Mouse (Mus musculus) layer of hippocampus, adult 8-10 months (tissue): ENCODE measurements around the gene Dennd6b. TPM values are rescaled to one million over a fixed set of nuclear protein-coding genes. Genes with fewer than 3 reads are reported as not detected.
A peak's percentile ranks its signal among the peaks of the same experiment; 100 is the strongest.

ENCODE experiments used
- DNase-seq, 2 experiments: peaks; one replicate each; pipeline ENCODE4 v3.0.0; 2022; ENCODE audit warnings: low spot score in 2 of 2
- total RNA-seq, 4 experiments: library from RNA; stranded (reverse); gene quantifications; 2 replicates each; pipeline ENCODE4 v1.2.4; 2022

Gene Dennd6b
- total RNA-seq, 4 experiments from 2014 or later: 38.9 to 52.1 (median 45.1) TPM

DNA sequence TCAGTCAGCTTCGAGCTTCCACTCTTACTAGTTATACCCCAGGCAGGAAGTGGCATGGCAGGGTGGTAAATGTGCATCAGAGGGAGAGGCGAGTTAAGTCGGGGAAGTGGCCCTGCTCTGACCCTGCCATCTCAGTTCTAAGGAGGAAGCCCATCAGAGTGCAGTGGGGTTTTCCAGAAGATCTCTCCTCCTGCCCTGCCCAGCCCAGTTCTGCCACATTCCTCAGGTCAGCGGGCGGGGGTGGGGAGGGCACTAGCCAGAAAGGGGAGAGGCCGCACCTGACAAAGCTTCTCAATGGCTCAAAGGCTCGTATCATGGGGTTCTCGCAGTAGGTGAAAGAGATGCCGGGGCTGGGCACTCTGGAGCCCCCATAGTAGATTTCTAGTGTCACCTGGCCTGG is 34.9 kb downstream of the Dennd6b start:
- no peak for DNase-seq

GRCm38 (mm10) chr15:89158516-89158915 is 37.8 kb downstream of the Dennd6b start:
- no peak for DNase-seq

GRCm38 (mm10) chr15:89157954-89158353 is 38.3 kb downstream of the Dennd6b start:
- peak in 1 of 2 experiments; percentile 56 for DNase-seq

GRCm38 (mm10) chr15:89152312-89152711 is 44.0 kb downstream of the Dennd6b start:
- DNase-seq: no peak

- no peak for DNase-seq
These were observed 46.3 kb downstream of the Dennd6b start for GRCm38 (mm10) chr15:89150041-89150390.

DNA sequence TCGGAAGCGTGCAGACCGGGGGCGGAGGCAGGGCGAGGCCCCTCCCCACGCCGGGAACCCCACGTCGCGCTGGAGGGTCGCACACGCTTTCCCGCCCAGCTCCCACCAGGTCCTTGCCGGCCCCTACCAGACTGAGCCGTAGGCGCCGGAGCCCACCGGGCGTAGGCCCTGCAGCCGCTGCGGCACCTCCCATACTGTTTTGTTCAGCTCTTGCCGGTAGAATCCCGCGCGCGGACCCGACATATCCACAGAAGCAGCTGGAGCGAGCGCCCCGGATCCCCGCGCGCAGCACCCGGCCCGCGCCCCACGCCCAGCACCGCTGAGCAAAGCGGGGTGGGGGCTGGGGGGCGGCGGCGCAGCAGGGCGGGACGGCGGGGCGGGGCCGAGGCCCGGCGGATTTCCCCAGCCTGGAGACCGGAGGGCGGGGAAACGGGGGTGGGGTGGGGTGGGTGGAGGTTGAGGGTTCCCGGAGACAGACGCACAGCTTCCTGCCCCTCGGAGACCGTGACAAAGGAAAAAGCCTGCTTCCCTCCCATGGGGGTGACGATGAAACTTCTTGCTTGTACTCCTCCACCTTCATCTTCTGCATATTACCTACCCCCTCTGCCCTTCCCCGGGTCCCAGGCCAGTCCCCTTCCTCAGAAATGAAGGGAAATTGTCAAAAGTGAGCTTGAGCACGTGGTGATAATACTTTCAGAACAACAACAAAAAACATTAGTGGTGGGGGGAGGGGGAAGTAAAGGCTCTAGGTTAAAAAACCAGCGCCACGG is 46.8 kb downstream of the Dennd6b start, which contains the start of gene Mapk11:
Gene Mapk11, minus strand, starts transcription at position 358 of the 770 bp plus-strand sequence.
- no peak for DNase-seq

DNA sequence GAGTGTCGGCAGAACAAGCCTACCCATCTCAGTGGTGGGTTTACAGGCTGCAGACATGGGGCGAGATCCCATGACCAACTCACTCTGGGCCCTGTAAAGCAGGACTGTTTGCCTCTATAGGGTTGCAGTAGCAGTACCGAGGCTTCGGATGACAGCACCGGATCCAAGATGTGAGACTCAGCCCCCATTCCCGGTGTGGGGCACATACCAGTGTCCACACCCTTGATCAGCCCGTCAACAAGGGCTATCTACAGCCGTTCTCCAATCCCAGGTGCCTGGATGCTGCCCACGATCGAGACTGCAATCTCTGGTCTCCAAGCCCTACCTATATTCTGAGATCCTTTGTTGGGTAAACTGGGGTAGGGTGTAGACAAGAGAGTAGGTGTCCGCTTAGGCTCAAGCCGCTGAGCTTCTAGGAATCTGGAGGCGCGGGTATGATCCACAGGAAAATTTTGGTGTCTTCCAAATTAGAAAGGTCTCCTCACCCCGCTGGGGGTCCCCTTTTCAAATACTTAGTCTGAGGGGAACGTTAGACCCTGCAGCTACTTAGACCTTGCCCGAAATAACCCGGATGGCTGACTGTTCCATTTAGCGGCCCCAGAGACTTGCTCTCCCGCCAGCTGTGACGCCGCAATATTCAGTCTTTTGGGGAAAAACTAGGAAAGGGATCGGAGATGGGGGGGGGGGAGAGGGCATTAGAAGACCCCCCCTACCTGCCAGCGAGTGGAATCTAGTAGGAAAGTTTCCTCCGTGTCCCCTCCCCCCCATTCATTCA is 47.6 kb downstream of the Dennd6b start:
- no peak for DNase-seq

DNA sequence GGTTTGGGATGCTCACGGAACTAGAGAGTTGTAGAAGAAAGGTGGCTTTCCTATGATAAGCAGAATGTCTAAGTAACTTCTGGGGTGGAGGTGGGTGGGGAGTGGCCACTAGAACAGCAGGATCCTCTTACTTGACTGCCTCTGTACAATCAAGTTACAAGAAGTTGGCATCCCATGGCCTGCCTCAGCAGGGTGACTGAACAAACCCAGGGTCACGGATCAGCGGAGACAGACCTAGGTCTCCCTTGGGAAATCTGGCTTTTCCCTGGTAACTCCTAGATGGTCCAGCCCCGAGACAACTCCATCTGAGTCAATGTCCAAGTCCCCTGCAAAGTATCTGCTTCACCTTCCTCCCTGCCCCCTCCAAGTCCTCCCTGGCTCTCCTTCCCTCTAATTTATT is 48.4 kb downstream of the Dennd6b start:
- no peak for DNase-seq

DNA sequence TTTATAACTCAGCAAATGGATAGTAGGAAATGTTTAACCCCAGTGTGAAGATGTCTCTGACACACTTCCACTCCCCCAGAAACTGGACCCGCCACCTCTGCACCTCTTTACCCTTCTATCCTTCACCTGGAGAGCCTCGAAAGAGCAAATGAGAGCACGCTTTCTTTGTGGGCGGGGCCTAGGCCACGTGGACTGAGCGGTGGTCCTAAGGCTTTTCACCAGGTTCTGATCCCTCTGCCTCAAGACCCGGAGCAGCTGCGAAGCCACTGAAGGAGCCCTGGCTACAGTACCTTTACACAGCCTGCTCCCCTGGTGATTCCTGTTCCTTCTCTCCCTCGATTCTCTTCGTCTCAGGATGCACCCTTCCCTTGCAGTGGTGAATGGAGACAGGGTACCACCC is 48.8 kb downstream of the Dennd6b start:
- no peak for DNase-seq

GRCm38 (mm10) chr15:89147024-89147423 is 49.3 kb downstream of the Dennd6b start:
- no peak for DNase-seq

- peak; percentile 37 to 51 for DNase-seq
These were observed 49.8 kb downstream of the Dennd6b start for GRCm38 (mm10) chr15:89146537-89146936.

DNA sequence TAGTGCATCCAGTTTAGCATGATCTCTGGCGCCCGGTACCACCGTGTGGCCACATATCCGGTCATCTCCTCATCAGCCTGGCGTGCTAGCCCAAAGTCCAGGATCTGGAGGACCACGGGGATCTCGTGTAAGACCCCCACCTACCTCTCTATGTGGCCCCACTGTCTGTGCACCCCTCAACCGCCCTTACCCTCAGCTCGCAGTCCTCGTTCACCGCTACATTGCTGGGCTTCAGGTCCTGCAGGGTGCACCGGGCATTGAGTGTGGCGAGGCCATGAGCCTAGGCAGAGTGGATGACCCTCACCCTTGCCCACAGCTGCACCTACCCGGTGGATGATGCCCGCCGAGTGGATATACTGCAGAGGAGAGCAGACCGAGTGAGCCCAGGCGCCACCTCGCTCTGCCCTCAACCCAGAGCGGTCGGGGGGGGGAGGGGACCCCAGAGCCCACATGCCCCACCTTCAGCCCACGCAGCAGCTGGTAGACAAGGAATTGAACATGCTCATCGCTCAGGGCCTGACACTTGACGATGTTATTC is 50.4 kb downstream of the Dennd6b start:
- DNase-seq: no peak

GRCm38 (mm10) chr15:89144965-89145364 is 51.3 kb downstream of the Dennd6b start:
- no peak for DNase-seq

- no peak for DNase-seq
These were observed 53.2 kb downstream of the Dennd6b start for GRCm38 (mm10) chr15:89143134-89143533.

DNA sequence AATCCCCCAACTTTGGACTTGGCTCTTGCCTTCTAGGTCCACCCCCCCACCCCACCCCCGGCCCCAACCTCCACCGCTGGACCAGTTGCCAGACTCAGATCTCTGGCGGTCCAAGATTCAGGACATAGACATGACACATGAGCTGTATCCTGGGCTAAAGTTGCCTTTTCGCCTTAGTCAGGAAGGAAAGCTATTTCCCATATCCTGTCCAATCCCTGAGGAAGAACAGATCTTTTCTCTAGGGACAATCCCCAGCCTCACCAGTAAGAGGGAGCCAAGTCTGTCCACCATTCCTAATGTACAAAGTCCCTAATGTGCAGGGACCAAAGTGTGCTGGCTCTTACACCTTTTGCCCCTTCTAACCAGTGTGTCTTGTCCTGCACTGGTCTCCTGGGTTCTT is 54.4 kb downstream of the Dennd6b start:
- DNase-seq: no peak

GRCm38 (mm10) chr15:89141443-89141842 is 54.9 kb downstream of the Dennd6b start:
- DNase-seq: no peak

DNA sequence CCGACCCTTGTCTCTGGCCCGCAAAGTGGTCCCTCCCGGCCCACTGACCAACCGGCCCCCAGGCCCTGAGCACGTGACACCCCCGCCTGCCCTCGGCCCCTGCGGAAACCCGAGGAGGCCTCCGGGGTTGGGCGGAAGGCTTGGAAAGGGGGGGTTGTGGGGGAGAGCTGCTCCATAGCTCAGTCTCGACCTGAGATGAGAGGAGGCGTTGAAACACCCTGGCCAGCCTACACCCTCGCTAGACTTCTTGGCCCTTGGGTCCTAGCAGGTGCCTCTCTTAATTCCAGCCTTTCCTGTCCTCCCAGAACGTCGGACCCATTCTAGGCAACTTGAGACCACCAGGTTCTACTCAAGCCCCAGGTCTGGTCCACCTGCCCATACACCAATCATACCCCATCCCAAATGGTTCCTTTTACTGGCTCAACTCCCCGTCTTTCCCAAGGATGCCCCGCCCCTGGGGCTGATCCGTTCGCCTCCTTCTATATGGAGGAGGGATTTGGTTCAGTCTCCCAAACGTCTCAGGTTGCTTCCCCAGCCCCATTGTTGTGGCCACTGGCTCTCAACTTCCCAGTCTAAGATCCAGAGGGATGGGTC is 55.5 kb downstream of the Dennd6b start, which contains the start of gene Mapk12:
Gene Mapk12, minus strand, starts transcription at position 45 of the 594 bp plus-strand sequence.
- DNase-seq: no peak

DNA sequence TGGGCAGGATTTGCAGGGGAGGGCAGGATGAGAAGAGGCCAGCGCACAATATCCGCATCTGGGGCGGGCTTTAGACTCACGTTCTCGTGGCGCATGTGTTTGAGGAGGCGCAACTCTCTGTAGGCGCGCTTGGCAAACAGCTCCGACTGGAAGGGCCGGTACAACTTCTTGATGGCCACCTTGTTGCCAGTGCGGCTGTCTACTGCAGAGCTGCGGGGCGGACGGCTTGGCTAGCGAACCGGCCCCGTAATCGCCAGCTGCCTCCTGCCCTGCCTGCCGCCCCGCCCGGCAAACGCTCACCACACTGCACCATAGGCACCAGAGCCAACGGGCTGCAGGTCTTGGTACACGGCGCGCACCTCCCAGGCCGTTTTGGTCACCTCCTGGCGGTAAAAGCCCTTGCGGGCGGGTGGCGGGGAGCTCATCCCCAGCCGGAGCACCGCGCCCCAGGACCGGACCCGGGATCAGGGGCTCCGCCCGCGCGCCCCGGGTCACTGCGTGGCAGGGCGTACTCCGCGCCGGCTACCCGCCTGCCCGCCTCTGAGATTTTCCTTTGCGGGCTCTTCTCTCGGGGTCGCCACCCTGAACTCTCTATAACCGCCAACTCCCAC is 56.1 kb downstream of the Dennd6b start:
- peak in 1 of 2 experiments; percentile 62 for DNase-seq

DNA sequence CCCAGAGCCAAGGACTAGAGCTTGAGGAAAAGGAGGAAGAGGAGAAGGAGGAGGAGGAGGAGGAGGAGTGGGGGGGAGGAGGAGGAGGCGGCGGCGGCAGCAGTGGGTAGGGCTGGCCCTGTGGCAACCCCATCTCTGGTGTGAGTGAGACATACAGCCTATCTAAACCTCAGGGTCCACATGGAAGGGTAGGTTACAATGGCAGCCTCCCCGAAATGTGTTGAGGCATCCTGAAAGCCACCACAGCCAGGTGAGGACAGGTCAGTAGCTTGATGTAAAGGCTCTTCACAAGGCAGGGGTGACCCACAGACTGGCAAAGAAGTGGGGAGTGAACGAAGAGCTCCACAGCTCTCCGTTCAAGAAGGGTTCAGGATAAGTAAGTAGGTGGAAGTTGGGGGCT is 57.8 kb downstream of the Dennd6b start:
- no peak for DNase-seq

- DNase-seq: no peak
These were observed 58.3 kb downstream of the Dennd6b start for GRCm38 (mm10) chr15:89138046-89138405.

- DNase-seq: no peak
These were observed 58.8 kb downstream of the Dennd6b start for GRCm38 (mm10) chr15:89137378-89138045.
